Mouse (Mus musculus): ENCODE data around the gene a. TPM values are rescaled to one million over a fixed set of nuclear protein-coding genes. Genes with fewer than 3 reads are reported as not detected.

a gene
- polyA plus RNA-seq, 1 experiment = not detected

- DNase-seq (ENCODE audit: low spot score) = no peak
Observed at GRCm38 (mm10) chr2:155098720-155099380, 307.6 kb downstream of the a start.

DNA sequence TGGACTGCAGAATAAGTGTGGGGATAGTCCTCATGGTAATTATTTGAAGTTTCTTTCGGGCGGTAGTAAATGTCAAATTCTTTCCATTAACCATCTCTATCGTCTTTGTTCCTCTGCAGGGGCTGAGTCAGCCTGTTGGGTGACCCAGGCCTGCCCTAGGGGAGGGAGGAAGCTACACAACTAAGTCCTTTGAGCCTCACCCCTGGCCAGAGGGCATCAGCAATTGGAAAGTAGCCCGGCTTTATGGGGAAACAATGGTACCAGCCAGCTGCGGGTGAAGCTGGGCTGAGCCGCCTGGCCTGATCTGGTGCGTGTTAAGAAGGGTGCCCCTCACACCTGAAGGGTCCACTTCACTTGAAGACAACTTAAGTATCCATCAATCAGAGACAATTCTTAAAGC lies 308.2 kb downstream of the a start:
- DNase-seq (ENCODE audit: low spot score) = no peak

GRCm38 (mm10) chr2:155099994-155100795 lies 309.0 kb downstream of the a start:
- DNase-seq (ENCODE audit: low spot score) = no peak

Other genes with a start within 250 kb of the a start
- gene 1700003F12Rik, start 244.3 kb upstream of the a start, polyA plus RNA-seq (2012; rRNA removed) = 0.41 and 0.44 TPM in 2 replicates
- not detected in 2 replicates for gene Actl10, start 239.6 kb upstream of the a start, polyA plus RNA-seq (2012; rRNA removed)
- 0.62 and 1.2 TPM in 2 replicates for gene Necab3, start 232.5 kb upstream of the a start, polyA plus RNA-seq (2012; rRNA removed)
- 5.0 TPM in 2 replicates for gene E2f1, start 221.5 kb upstream of the a start, polyA plus RNA-seq (2012; rRNA removed)
- gene Pxmp4, start 187.7 kb upstream of the a start, polyA plus RNA-seq (2012; rRNA removed) = 34.3 and 37.0 TPM in 2 replicates
- gene Zfp341, start 178.1 kb upstream of the a start, polyA plus RNA-seq (2012; rRNA removed) = 3.6 and 3.7 TPM in 2 replicates
- gene 4930519P11Rik, start 178.0 kb upstream of the a start, polyA plus RNA-seq (2012; rRNA removed) = 0.43 and 0.49 TPM in 2 replicates
- 260 and 272 TPM in 2 replicates for gene Chmp4b, start 139.7 kb upstream of the a start, polyA plus RNA-seq (2012; rRNA removed)
- gene Gm14214, start 21.4 kb upstream of the a start, polyA plus RNA-seq (2012; rRNA removed) = not detected in 2 replicates
- gene Raly, start 306 bp upstream of the a start, polyA plus RNA-seq (2012; rRNA removed) = 196 and 218 TPM in 2 replicates
- 52.1 and 58.6 TPM in 2 replicates for gene Eif2s2, start 101.5 kb downstream of the a start, polyA plus RNA-seq (2012; rRNA removed)
- 0.31 and 0.55 TPM in 2 replicates for gene Gm14226, start 226.9 kb downstream of the a start, polyA plus RNA-seq (2012; rRNA removed)